Mouse (Mus musculus) kidney, postnatal 4 days (tissue): ENCODE measurements around the gene N4bp3.
"Not testable (repeated sequence)": the region's sequence is repeated elsewhere in the genome, so short reads cannot be mapped to it uniquely, and the experiment has no call there.

Experiments used
- DNase-seq, 2 experiments: peaks; one replicate each; pipeline ENCODE4 v3.0.0; 2021; ENCODE audit warnings: mixed read lengths in 2 of 2

The N4bp3 gene

DNA sequence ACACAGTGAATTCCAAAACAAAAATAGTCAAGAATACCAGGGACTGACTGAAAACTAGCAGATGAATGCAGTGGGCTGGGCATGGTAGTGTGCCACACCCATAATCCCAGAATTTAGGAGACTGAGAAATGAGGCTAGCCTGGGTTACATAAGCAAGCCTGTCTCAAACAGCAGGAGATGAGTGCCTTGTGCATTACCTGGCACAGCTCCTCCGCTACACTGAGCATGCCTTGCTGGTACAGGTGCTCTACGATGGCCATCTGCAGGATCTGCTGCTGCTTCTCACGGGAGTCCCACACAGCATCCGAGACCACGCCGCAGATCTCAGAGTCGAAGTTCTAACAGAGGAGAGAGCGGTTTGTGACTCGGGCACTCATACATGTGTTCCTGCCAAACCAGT, 23.2 kb downstream of the N4bp3 start:
- no peak for DNase-seq

DNA sequence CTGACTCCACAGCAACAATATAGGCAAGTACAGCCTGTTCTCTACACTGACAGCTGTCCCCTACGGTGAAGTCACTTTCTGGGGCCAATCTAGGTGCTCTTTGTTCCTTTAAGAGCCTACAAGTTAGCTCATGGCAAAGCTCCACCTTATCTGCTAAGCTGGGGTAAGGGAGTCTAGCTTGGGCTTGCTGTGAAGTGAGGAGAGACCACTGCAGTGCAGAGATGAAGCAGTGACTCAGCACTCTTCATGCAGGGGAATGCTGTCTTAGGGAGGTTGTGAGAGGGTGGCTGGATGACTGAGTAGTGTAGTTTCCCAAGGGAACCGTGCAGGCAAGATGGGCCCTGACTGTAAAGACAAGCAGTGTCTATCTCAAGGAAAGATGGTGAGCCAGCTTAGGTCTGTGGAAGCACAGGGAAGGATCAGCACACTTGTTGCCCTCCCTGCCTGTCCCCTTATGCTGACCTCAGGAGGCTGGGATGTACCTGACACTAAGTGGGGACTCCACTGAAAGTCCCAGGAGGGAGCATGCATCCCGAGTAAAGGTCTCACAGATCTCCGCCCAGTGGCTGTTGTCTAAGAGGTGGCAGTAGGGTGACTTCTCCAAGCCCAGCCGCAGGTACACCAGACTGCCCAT, 25.3 kb downstream of the N4bp3 start:
- DNase-seq = no peak

DNA sequence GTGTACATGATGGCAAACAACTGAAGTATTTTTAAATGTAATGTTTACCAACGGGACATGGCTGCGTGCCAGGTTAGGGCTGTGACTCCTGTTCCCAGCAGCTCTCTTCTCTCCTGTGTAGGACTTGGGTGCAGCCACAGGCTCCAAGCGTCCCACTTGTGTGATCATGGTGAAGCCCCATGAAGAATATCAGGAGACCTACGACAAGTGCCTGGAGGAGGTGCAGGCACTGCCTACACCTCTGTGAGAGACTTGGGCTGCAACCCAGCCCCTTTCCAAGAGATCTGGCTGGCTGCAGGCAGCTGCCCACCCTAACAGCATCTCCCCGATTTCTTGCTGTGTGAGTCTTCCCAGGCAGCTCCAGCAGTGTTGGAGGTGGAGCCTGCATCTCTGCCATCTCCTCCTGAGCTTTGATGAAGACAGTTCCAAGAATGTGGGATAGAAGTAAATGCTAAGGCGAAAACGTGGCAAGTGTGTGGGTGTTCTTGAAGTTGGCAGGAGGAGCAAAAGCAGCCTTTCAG, 27.6 kb downstream of the N4bp3 start:
- no peak for DNase-seq

DNA sequence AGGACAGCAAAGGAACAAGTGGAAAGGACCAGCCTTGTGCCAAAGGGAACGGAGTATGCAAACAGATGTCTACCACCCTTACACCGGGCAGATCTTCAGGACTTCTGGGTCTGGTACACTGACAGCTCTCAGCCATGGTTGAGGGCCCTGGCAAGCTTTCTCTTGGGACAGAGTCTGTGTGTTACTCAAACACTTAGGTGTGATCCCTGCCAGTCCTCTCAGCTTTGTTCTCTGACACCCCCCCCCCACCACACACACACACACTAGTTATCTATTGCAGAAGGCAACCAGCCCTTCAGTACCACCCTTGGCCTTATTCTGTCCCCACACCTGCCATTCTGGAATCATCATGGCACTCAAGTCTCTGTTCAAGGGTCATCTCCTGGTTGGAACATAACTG, 28.9 kb downstream of the N4bp3 start:
- no peak for DNase-seq

DNA sequence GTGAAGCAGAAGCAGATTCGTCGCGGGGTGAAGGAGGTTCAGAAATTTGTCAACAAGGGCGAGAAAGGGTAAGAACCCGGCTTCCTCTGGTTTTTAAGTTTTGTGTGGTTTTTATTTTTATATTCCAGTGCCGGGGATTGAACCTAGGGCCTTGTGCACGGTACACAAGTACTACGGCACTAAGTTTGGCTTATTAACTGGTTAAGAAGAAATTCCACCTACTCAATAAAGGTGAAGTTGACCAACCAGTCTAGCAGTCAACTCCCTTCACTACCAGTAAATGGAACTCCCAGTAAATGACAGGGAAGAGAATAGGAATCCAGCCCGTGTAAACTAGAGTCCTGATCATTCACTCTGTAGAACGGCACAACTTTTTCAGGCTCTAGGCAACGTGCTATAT, 30.6 kb downstream of the N4bp3 start:
- DNase-seq = no peak

DNA sequence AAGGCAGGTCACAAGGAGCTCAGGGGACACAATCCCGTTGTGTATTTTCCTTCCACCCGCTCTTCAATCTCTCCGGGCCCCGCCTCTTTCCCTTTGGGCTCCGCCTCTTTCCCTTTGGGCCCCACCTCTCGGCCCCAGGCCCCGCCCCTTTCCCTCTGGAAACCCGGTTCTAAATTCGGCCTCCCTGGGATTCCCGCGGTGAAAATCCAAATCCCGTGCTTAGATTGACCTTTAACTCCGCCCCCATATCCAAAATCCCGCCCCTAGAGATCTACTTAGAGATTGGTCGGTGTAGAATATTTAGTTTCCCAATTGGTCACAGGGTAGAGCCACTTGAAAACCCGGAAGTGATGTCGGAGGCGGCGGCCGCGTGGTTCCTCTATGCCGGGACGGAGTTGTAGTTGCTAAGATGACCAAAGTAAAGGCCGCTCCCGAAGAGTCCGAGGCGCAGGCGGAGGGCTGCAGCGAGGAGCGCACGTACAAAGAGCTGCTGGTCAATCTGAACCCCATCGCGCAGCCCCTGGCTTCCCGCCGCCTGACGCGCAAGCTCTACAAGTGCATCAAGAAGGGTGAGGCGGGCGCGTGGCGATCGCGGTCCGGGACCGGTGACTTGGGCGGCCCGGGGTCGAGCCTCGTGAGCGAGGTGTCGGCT, 31.1 kb downstream of the N4bp3 start, which contains the start of gene Nhp2:
Gene Nhp2 (plus strand): TSS at position 327 of the 652 bp plus-strand sequence.
- peak; percentile 97 to 98 for DNase-seq

DNA sequence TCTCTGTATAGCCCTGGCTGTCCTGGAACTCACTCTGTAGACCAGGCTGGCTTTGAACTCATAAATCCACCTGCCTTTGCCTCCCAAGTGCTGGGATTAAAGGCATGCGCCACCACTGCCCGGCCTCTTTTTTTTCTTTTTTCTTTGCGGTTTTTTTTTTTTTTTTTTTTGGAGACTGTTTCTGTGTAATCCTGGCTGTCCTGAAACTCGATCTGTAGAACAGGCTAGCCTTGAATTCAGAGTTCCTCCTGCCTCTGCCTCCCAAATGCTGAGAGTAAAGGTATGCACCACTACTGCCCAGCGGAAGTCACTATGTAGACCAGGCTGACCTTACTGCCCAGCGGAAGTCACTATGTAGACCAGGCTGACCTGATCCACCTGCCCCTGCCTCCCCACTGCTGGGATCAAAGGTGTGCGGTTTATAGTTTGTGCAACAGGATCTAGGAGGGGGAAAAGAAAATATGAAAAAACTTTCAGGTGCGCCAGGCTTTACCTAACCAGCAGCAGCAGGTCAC, 31.7 kb downstream of the N4bp3 start:
- DNase-seq = no peak

DNA sequence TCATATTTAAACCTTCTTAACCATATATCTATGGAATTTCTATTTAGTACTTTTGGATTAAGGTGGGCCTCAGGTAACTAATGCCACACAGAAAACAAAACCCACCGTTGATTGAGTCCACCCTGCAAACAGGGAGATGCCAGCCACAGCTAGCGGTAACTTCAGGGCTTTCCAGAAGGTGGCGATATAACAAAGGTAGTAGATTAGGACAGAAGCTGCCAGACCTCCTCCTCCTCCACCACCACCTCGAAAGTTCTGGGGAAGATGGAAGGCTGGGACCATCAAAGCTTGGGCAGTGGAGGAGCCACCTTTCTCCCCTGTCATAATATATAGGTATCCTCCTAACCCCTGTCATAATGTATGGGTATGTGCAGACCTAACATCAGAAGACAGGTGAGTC, 32.9 kb downstream of the N4bp3 start:
- peak; percentile 74 to 82 for DNase-seq

DNA sequence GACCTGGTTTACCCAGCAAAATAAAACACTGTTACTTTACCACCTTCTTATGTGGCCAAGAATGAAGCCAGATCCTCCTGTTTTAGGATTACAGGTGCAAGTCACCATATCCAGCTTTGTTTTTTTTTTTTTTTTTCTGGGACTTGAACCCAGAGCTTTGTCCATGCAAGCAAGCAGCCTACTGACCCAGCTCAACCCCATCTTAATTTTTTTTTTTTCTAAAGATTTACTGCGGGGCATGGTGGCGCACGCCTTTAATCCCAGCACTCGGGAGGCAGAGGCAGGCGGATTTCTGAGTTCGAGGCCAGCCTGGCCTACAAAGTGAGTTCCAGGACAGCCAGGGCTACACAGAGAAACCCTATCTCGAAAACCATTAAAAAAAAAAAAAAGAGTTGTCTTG, 34.5 kb downstream of the N4bp3 start:
- not testable (repeated sequence) for DNase-seq

DNA sequence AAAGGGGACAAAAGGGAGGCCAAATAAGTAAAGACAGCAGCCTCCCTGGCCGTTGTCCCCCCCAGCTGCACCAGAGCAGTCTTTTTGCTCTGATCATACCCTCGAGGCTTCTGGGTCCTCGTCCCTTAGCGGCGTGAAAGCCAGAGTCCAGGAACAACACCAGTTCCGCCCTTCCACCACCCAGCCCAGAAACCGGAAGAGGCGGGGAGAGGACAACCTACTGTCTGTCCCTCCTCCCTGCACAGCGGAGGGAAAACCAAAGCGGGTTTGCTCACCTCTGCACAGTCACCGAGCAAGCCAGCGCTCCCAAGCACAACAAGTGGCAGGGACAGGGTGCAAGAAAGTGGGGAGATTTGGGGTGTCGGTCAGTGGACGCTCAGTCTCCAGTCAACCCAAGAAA, 35.0 kb downstream of the N4bp3 start:
- DNase-seq = peak; percentile 78 to 85

DNA sequence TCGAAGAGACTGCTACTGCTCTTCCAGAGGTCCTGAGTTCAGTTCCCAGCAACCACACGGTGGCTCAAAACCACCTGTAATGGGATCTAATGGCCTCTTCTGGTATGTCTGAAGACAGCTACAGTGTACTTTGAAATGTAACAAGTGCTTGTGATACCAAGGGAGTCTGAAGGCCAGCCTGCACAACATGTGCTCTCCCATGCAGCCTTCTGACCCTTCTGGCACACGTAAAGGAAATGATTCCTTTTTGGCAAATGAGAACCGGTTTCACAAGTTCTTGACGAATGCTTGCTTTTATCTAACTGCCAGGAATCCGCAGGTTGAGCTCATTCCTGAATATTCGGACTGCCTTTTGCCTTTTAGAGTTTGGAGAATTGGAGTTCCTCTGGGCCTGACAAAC, 35.5 kb downstream of the N4bp3 start:
- DNase-seq = no peak

DNA sequence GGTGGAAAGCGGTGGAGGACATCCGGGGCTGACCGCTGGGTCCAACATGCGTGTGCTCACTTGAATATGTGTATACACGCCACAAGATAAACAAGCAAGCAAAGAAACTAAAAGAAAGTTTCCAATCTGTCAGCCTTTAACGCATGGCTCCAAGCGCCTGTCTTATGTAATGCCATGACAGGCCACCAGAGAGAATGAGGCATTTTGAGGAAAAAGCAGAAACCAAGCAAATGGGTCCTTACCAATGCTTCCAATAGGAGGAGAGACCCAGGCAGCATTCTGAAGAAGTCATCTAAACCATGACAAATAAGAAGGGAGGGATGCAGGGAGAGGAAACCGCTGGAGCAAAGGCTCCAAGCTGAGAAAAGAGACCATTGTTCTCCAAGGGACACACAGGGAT, 36.4 kb downstream of the N4bp3 start:
- DNase-seq = no peak

DNA sequence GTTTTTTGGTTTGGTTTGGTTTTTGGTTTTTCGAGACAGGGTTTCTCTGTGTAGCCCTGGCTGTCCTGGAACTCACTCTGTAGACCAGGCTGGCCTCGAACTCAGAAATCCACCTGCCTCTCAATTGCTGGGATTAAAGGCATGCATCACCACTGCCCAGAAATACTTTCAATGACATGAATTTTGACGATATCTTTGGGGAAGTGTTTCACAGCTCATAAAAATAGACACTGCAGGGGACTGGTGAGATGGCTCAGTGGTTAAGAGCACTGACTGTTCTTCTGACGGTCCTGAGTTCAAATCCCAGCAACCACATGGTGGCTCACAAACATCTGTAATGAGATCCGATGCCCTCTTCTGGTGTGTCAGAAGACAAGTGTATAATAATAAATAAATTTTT, 40.7 kb downstream of the N4bp3 start:
- DNase-seq = not testable (repeated sequence)

DNA sequence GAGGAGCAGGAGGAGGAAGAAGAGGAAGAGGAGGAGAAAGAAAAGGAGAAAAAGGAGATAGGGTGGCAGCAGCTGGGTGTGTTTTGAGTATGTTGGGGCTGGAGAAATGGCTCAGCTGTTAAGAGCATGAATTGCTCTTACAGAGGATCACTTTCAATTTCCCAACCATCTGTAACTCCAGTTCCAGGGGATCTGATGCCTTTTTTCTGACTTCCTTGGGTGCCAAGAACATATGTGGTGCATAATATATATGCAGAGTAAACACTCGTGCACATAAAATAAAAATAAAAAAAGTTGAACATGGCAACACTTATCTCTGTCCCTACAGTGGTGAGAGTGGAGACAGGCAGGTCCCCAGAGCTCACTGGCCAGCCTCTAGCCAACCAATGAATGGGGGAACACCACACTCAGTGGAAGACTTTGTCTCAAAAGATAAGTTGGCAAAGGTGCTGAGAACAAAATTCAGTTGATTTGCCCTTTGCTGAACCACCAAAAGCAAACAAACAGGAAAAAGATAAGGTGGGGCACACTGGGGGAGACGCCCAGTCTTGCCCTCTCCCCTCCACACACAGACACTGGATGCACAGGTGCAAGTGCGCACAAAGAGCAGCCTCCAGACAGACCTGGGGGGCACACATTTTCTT, 41.3 kb downstream of the N4bp3 start:
- DNase-seq = no peak

DNA sequence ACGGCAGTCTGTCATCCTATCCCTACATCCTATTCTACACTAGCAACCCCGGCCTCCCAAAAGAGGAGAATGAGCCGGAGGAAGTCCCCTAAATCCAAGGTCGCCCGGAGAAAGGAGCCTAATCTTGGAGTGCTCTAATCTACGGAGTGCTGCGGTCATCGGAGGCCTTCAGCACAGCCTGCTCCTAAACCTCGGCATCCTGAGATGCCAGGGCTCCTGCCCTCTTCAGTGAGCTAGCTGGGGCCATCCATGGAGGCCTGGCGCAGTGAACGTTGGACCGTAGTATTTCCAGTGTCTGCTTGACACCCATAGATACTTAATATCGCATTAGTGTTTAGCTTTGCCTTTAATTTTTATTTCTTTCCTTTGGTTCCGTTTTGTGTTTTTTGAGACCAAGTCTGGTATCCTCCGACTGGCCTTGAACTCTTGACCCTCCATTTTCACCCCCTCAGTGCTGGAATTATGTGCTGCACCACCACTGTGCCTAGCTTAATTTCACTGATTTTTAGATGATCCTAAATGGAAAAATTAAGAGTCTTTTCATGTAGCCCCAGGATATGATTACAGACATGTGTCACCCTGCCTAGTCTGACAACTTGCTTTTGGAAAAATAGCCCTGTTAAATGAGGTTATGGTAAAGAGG, 43.4 kb downstream of the N4bp3 start:
- no peak for DNase-seq

DNA sequence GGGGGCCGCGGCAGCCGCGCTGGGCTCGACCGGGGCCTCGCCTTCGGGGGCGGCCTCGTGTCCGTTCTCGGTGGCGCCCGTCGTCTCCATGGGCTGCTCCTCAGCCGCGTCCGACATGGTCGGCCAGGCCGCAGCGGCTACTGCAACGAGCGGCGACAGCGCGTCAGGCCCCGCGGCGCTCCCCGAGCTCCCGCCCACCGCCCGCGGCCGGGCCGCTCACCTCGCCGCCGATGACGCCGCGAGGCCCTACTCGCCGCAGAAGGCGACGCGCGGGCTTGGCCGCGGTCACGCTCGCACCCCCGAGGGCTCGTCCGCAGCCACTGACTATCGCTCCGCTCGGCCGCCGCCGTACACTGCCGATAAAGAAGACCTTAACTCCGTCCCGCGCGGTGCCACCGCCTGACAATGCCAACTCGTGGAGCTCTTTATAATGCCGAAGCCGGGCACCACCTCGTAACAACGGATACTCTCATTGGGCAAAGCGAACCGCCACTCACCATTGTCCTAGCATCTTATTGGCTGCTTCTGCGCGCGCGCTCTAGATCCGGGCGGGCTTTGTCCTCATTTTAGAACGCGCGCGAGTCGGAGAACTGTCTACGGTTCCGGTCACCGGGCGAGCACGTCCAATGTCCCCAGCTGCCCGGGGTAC, 44.1 kb downstream of the N4bp3 start, which contains the start of gene Hnrnpab:
Gene Hnrnpab (minus strand): TSS at position 401 of the 649 bp plus-strand sequence.
- DNase-seq = peak; percentile 95 to 97

DNA sequence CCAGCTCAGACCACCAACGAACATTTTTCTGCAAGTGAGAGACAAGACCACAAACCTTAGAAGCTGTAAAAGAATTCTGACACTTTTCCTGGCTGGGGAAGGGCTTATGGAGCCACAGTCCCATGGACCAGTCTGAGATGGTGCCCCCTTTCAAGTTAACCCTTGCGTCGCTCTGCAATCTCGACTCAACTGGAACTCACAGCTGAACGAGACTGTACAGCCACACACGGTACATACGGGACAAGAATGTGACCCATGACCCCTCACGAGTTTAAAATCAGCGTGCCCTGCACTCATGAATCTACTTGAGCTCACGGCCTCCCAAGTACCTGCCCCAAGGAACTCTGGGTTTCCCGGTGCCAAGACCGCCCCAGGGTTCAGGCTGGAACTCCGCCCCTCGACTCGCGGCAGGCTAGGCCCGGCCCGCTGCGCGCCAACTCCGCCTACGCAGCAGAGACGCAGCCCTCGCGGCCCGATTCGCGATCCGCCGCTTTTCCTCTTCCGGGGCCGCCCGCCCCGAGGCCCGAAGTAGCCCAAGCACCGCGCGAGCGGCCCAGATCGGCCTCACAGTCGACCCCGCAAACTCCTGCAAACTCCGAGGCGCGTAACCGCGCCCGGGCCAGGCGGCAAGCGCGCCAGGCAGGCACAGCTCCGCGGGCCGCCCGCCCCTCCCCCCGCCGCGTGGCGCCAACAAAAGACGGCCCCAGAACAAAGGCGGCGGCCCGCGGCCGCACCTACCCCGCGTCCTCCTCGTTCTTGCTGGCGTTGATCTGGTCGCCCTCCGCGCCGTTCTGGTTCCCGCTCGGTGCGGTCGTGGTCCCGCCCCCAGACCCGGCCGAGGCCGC, 44.8 kb downstream of the N4bp3 start:
- peak; percentile 91 to 95 for DNase-seq

DNA sequence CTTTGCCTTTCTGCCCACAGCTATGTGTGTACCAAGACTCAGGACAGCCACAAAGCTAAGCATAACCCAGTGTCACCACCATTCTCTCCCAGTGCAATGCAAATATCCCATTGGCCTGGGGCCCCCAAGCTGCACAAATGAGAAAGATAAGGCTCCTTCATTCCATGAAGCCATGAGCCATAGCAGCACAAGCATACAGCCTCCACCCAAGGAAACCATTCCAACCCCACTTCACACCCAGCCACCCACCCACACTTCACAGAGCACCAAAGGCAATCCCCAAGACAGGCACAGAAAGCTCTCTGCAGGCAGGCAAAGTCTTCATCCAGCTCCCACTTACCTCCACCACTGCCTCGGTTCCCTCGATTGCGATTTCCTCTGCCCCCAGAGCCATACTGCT, 48.4 kb downstream of the N4bp3 start:
- no peak for DNase-seq

DNA sequence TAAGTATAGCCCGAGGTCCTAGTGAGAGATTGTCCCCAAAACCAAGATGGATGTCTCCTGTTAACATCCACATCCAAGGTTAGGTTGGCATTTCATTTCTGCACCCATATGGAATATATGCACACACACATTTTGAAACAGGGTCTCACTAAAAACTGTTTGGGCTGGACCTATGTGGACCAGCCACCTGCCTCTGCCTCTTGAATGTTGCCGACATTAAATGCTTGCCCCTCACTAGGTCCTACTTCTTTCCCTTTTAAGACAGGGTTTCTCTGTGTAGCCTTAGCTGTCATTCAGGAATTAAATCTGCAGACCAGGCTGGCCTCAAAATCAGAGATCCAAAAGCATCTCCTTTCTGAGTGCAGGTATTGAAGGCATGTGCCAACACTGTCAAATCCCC, 53.1 kb downstream of the N4bp3 start:
- DNase-seq = no peak

DNA sequence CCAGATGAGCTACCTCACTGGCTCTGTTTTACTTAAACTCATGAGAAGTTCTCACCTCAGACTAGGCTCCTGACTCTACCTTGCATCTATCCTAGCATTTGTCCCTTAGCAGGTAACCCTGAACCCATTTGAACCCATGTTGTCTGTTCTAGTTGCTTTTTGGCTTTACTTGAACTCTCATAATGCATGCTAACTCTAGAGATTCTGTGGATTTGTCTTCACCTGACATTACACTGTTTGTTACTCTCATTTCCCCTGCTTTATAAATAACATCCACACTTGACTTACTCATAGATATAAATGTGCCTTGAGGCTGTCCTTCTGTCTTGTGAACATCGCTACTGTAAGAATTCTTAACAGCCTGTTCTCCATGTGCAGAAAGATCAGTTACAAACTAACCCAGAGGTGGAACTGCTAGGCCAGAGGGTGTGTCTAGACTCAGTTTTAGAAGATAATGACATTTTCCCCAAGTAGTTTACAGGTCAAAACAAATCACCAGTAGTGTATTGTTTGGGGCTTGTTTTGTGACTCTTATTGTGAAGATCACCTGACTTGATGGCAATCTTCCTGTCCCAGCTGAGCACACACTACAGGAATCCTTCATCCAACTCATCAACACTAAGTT, 55.1 kb downstream of the N4bp3 start:
- no peak for DNase-seq

DNA sequence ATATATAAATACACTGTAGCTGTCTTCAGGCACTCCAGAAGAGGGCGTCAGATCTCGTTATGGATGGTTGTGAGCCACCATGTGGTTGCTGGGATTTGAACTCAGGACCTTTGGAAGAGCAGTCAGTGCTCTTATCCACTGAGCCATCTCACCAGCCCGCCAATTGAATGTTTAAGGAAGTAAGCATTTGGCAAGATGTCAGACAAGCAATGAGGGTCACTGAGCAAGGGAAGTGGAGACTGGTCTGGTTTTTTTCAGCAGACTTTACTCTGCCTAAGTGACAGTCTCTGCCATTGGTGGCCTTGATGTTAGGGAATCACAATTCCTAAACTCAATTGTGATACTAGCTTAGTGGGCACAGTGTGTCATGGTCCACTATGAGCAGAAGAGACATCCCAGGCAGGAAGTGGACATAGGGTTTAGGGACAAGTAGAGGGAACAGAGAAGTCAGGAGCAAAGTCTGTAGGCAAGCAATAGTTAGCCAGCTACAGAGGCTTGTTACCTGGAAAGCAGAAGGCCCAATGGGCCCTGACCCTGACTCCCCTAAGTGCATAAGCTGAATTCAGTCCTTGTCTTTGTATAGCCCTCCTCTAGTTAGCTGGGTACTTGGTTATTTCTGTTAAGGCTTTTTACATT, 55.8 kb downstream of the N4bp3 start:
- DNase-seq = no peak
